Mouse (Mus musculus): ENCODE data around the gene Nup43. TPM values are rescaled to one million over a fixed set of nuclear protein-coding genes. Genes with fewer than 3 reads are reported as not detected.
"Not testable (repeated sequence)": the region's sequence is repeated elsewhere in the genome, so short reads cannot be mapped to it uniquely, and the experiment has no call there.

Nup43 gene
- total RNA-seq (2021), result 1 to 10 TPM; 4.1 to 4.7 TPM
- long read RNA-seq, experiment 1, partial matches to known transcripts, result 0 of 4 reads
- long read RNA-seq, experiment 1, other reads (novel, unspliced or antisense), result 0 of 4 reads
- long read RNA-seq, experiment 2, transcript Nup43-201 (8 exons, 1,286 nt), result major isoform, 5 of 6 reads
- long read RNA-seq, experiment 2, partial matches to known transcripts, result 0 of 6 reads
- long read RNA-seq, experiment 2, other reads (novel, unspliced or antisense), result 1 of 6 reads

- peak; percentile 80 to 91 for DNase-seq (ENCODE audit: low spot score in 2 of 2)
These were observed at the start of gene Nup43 for GRCm38 (mm10) chr10:7667342-7667802. TSS of gene Nup43 (plus strand) at chr10:7667503.

- not testable (repeated sequence) for DNase-seq (ENCODE audit: low spot score in 2 of 2)
These were observed 49.7 kb upstream of the Nup43 start for GRCm38 (mm10) chr10:7617556-7617955.

- no peak for DNase-seq (ENCODE audit: low spot score in 2 of 2)
These were observed 47.5 kb upstream of the Nup43 start for GRCm38 (mm10) chr10:7619821-7620241.

GRCm38 (mm10) chr10:7620723-7621122 is 46.6 kb upstream of the Nup43 start:
- no peak for DNase-seq (ENCODE audit: low spot score in 2 of 2)

GRCm38 (mm10) chr10:7622378-7622777 is 44.9 kb upstream of the Nup43 start:
- DNase-seq (ENCODE audit: low spot score in 2 of 2), result no peak

GRCm38 (mm10) chr10:7623861-7624518 is 43.3 kb upstream of the Nup43 start:
- no peak for DNase-seq (ENCODE audit: low spot score in 2 of 2)

- no peak for DNase-seq (ENCODE audit: low spot score in 2 of 2)
These were observed 38.2 kb upstream of the Nup43 start for GRCm38 (mm10) chr10:7629092-7629491.

- DNase-seq (ENCODE audit: low spot score in 2 of 2), result no peak
These were observed 37.0 kb upstream of the Nup43 start for GRCm38 (mm10) chr10:7630286-7630685.

GRCm38 (mm10) chr10:7630951-7631720 is 36.2 kb upstream of the Nup43 start:
- DNase-seq (ENCODE audit: low spot score in 2 of 2), result no peak

GRCm38 (mm10) chr10:7640366-7640765 is 26.9 kb upstream of the Nup43 start:
- no peak for DNase-seq (ENCODE audit: low spot score in 2 of 2)

GRCm38 (mm10) chr10:7645911-7646310 is 21.4 kb upstream of the Nup43 start:
- DNase-seq (ENCODE audit: low spot score in 2 of 2), result no peak

GRCm38 (mm10) chr10:7649059-7649458 is 18.2 kb upstream of the Nup43 start:
- DNase-seq (ENCODE audit: low spot score in 2 of 2), result no peak

GRCm38 (mm10) chr10:7651057-7651456 is 16.2 kb upstream of the Nup43 start:
- no peak for DNase-seq (ENCODE audit: low spot score in 2 of 2)

- no peak for DNase-seq (ENCODE audit: low spot score in 2 of 2)
These were observed 4.7 kb upstream of the Nup43 start for GRCm38 (mm10) chr10:7662471-7663141.

GRCm38 (mm10) chr10:7663159-7664026 is 3.9 kb upstream of the Nup43 start:
- peak; percentile 92 to 93 for DNase-seq (ENCODE audit: low spot score in 2 of 2)

- DNase-seq (ENCODE audit: low spot score in 2 of 2), result no peak
These were observed 3.2 kb upstream of the Nup43 start for GRCm38 (mm10) chr10:7664027-7664526.

- no peak for DNase-seq (ENCODE audit: low spot score in 2 of 2)
These were observed 2.4 kb upstream of the Nup43 start for GRCm38 (mm10) chr10:7664889-7665288.

GRCm38 (mm10) chr10:7673673-7674072 is 6.4 kb downstream of the Nup43 start:
- DNase-seq (ENCODE audit: low spot score in 2 of 2), result no peak

GRCm38 (mm10) chr10:7680731-7681301 is 13.5 kb downstream of the Nup43 start, which contains the start of the genes Pcmt1 and Lats1:
TSS of gene Pcmt1 (minus strand) at chr10:7681136.
TSS of gene Lats1 (plus strand) at chr10:7681214.
- peak; percentile 88 for DNase-seq (ENCODE audit: low spot score in 2 of 2)

All from layer of hippocampus, postnatal 14 days (tissue).